Mouse (Mus musculus) heart, adult 11 months (tissue): ENCODE measurements at regions not wholly inside any gene's neighbourhood (a gene's known extent, or its start where the extent isn't known, plus 50 kb on each side); places are given as distances from the start of the nearest gene placed in this dataset.

ENCODE experiments used
- DNase-seq: peaks from one replicate; pipeline ENCODE4 v3.0.0; 2022

GRCm38 (mm10) chr8:67143479-67143878, 283.5 kb downstream of the Naf1 start:
- no peak for DNase-seq

GRCm38 (mm10) chr8:67181741-67182140, 321.7 kb downstream of the Naf1 start:
- no peak for DNase-seq

- no peak for DNase-seq
Measured at GRCm38 (mm10) chr8:67199213-67199612, 324.4 kb upstream of the Nat3 start.

GRCm38 (mm10) chr8:67206064-67206463, 317.6 kb upstream of the Nat3 start:
- no peak for DNase-seq

- DNase-seq, result no peak
Measured at GRCm38 (mm10) chr8:67231921-67232701, 291.5 kb upstream of the Nat3 start.

- DNase-seq, result no peak
Measured at GRCm38 (mm10) chr8:67238934-67239333, 284.7 kb upstream of the Nat3 start.

GRCm38 (mm10) chr8:67278759-67279158, 244.9 kb upstream of the Nat3 start:
- DNase-seq, result peak; percentile 79

GRCm38 (mm10) chr8:67279449-67279848, 244.2 kb upstream of the Nat3 start:
- no peak for DNase-seq

GRCm38 (mm10) chr8:67310494-67310893, 213.2 kb upstream of the Nat3 start:
- no peak for DNase-seq

- DNase-seq, result no peak
Measured at GRCm38 (mm10) chr8:67317371-67317770, 206.3 kb upstream of the Nat3 start.

GRCm38 (mm10) chr8:67318675-67319074, 205.0 kb upstream of the Nat3 start:
- no peak for DNase-seq

GRCm38 (mm10) chr8:67320535-67320934, 203.1 kb upstream of the Nat3 start:
- DNase-seq, result no peak

- DNase-seq, result peak; percentile 83
Measured at GRCm38 (mm10) chr8:67328439-67328838, 195.2 kb upstream of the Nat3 start.

GRCm38 (mm10) chr8:67377061-67377460, 146.6 kb upstream of the Nat3 start:
- no peak for DNase-seq

- DNase-seq, result no peak
Measured at GRCm38 (mm10) chr8:67405947-67406346, 117.7 kb upstream of the Nat3 start.

- DNase-seq, result no peak
Measured at GRCm38 (mm10) chr8:67414826-67415225, 108.8 kb upstream of the Nat3 start.

- DNase-seq, result no peak
Measured at GRCm38 (mm10) chr8:67422521-67422920, 101.1 kb upstream of the Nat3 start.
